Mouse (Mus musculus) brain, embryonic 14.5 days (tissue): Measurements from ENCODE around the gene Eif4a1.

ENCODE experiments used
- CTCF ChIP-seq: fragments of 200-500 bp; IDR thresholded peaks from 2 replicates; pipeline ENCODE4 v1.5.1; 2012; ENCODE audit warnings: inconsistent platforms, mild to moderate bottlenecking, moderate library complexity, borderline replicate concordance; ENCODE audit not compliant: insufficient read depth, insufficient read length; ENCODE audit errors: extremely low read depth
- POLR2A ChIP-seq: fragments of 200-500 bp; IDR thresholded peaks from 2 replicates; pipeline ENCODE4 v1.6.1; 2012; ENCODE audit warnings: mild to moderate bottlenecking, inconsistent platforms, borderline replicate concordance; ENCODE audit not compliant: poor library complexity, insufficient read depth, insufficient read length, severe bottlenecking; ENCODE audit errors: extremely low read depth

GRCm38 (mm10) chr11:69704613-69705010 is 32.4 kb upstream of the Eif4a1 start:
- no peak for TF ChIP-seq CTCF
- no peak for TF ChIP-seq POLR2A
